Mouse (Mus musculus): ENCODE measurements around the gene Kcnip1. TPM values are rescaled to one million over a fixed set of nuclear protein-coding genes. Genes with fewer than 3 reads are reported as not detected.

Gene Kcnip1
- polyA plus RNA-seq, 1 experiment from 2014 or later = 0.54 TPM

DNA sequence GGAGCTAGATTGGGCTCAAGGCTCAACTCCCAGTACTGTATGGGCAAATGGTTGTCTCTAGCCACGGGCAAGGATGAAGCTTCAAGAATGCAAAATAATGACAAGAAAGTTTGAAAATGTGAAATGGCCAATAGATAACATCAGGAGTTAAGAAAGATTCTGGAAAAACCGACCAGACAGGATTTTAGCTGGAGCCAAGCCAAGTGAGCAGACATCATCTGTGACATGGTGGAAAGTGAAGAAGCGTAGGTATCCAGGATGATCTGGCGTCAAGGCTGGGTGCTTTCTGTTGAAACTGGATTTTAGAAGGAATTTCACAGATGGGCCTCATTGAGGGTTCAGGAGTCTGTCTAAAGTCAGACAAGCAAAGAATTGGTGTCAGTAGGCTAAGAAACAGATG lies 394.0 kb downstream of the Kcnip1 start, which contains the start of gene D130052B06Rik:
Gene D130052B06Rik (plus strand): TSS at position 317 of the 400 bp plus-strand sequence.
- Histone ChIP-seq H3K4me1 (replicated peaks) (no peaks in the 10 kb centered on the region), H3K27ac (ENCODE audit: poor library complexity, severe bottlenecking) (no peak within 1 kb of the TSS), H3K27me3 (replicated peaks) (no peaks in the 10 kb centered on the region), H3K9ac (no peak within 1 kb of the TSS), H3K36me3 (no peaks in the 10 kb centered on the region), H3K4me2 (no peak within 1 kb of the TSS), H3K4me3 (no peak within 1 kb of the TSS), H3K9me3 (replicated peaks) (no peaks in the 10 kb centered on the region)
- 73% methylated on average over 4 of the region's 4 CpGs for WGBS
- ATAC-seq (ENCODE audit: insufficient number of reproducible peaks, low FRiP score) = no peak

- Histone ChIP-seq H3K27me3 (replicated peaks) (no peaks in the 10 kb centered on the region), H3K4me2 (no peak overlapping the region), H3K9ac (no peak overlapping the region), H3K4me1 (replicated peaks) (no peaks in the 10 kb centered on the region), H3K27ac (ENCODE audit: poor library complexity, severe bottlenecking) (no peak overlapping the region), H3K4me3 (no peak overlapping the region), H3K9me3 (replicated peaks) (no peaks in the 10 kb centered on the region), H3K36me3 (no peaks in the 10 kb centered on the region)
- 60% methylated on average over 4 of the region's 4 CpGs for WGBS
- ATAC-seq (ENCODE audit: insufficient number of reproducible peaks, low FRiP score) = no peak
Measured at GRCm38 (mm10) chr11:33596655-33597054, 396.3 kb downstream of the Kcnip1 start.

DNA sequence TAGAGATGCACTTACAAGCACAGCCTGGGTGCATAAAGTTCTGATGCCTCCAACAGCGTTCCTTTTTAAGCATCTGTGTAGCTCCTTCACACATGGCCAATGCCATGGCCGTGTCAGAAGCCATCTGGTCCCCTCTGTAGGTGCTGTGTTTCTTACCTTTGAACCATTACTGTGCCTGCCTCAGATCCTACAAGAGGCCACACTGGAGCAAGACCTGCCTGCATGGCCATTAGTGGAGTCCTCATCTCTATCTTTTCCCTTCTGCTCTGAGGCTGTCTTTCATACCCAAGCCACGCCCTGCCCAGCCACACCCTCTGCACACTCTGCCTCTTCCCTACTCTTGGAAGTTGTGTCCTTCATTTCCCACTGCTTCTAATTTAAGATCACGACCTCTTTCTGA lies 400.1 kb downstream of the Kcnip1 start:
- no peaks in the 10 kb centered on the region for H3K9me3 ChIP-seq (replicated peaks)
- ATAC-seq (ENCODE audit: insufficient number of reproducible peaks, low FRiP score) = no peak
- no peaks in the 10 kb centered on the region for H3K4me1 ChIP-seq (replicated peaks)
- no peak overlapping the region for H3K9ac ChIP-seq
- no peak overlapping the region for H3K4me3 ChIP-seq
- WGBS = 71% methylated on average over 4 of the region's 4 CpGs
- H3K27me3 ChIP-seq (replicated peaks) = no peaks in the 10 kb centered on the region
- no peak overlapping the region for H3K4me2 ChIP-seq
- no peaks in the 10 kb centered on the region for H3K36me3 ChIP-seq
- no peak overlapping the region for H3K27ac ChIP-seq (ENCODE audit: poor library complexity, severe bottlenecking)

DNA sequence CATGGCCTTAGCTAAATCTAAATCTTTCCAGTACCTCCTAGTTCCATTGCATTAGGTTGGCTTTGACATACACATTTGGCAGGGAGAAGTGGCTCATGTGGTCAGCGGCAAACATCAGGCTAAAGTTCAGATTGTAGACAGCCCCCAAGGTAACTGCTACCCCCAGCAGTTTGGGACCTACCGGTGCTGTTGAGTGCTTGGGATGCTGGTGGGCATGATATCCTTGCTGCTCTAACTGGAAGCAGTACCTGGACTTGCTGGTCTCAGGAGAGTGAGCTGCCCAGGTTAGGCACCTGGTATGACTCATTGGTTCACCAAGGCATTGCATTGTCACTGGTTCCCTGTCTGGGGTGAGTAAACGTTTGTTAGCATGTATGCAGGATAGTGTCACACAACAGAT lies 402.2 kb downstream of the Kcnip1 start:
- Histone ChIP-seq H3K27ac (ENCODE audit: poor library complexity, severe bottlenecking) (no peak overlapping the region), H3K9ac (no peak overlapping the region), H3K4me3 (no peak overlapping the region), H3K36me3 (no peaks in the 10 kb centered on the region), H3K9me3 (replicated peaks) (no peaks in the 10 kb centered on the region), H3K27me3 (replicated peaks) (no peaks in the 10 kb centered on the region), H3K4me2 (no peak overlapping the region), H3K4me1 (replicated peaks) (no peaks in the 10 kb centered on the region)
- WGBS = 72% methylated on average over 3 of the region's 3 CpGs
- ATAC-seq (ENCODE audit: insufficient number of reproducible peaks, low FRiP score) = no peak

GRCm38 (mm10) chr11:33586614-33587013 lies 406.3 kb downstream of the Kcnip1 start:
- H3K36me3 ChIP-seq = no peaks in the 10 kb centered on the region
- no peak for ATAC-seq (ENCODE audit: insufficient number of reproducible peaks, low FRiP score)
- no peaks in the 10 kb centered on the region for H3K9me3 ChIP-seq (replicated peaks)
- H3K27ac ChIP-seq (ENCODE audit: poor library complexity, severe bottlenecking) = no peak overlapping the region
- no peak overlapping the region for H3K9ac ChIP-seq
- WGBS = 76% methylated on average over 6 of the region's 6 CpGs
- H3K27me3 ChIP-seq (replicated peaks) = no peaks in the 10 kb centered on the region
- no peaks in the 10 kb centered on the region for H3K4me1 ChIP-seq (replicated peaks)
- no peak overlapping the region for H3K4me2 ChIP-seq
- no peak overlapping the region for H3K4me3 ChIP-seq

- no peak for ATAC-seq (ENCODE audit: insufficient number of reproducible peaks, low FRiP score)
- Histone ChIP-seq H3K27ac (ENCODE audit: poor library complexity, severe bottlenecking) (no peak overlapping the region), H3K27me3 (replicated peaks) (peaks cover 17% of the 10 kb centered on the region; the same call in 1 of the 2 replicates), H3K4me3 (no peak overlapping the region), H3K9me3 (replicated peaks) (no peaks in the 10 kb centered on the region), H3K4me1 (replicated peaks) (no peaks in the 10 kb centered on the region), H3K9ac (no peak overlapping the region), H3K36me3 (no peaks in the 10 kb centered on the region), H3K4me2 (no peak overlapping the region)
- 56% methylated on average over 3 of the region's 3 CpGs for WGBS
Measured at GRCm38 (mm10) chr11:33579621-33580020, 413.3 kb downstream of the Kcnip1 start.

Other genes starting within 250 kb of the Kcnip1 start
- gene Kcnmb1, start 30.1 kb downstream of the Kcnip1 start, polyA plus RNA-seq (2016; fragmentation: Nextera tagmentation; extraction: Ambion mirVana) = 4.6 and 4.7 TPM in 2 replicates
- gene Lcp2, start 53.8 kb upstream of the Kcnip1 start, polyA plus RNA-seq (2016; fragmentation: Nextera tagmentation; extraction: Ambion mirVana) = 1.3 TPM in 2 replicates
- not detected in 2 replicates for gene 4930469K13Rik, start 105.4 kb upstream of the Kcnip1 start, polyA plus RNA-seq (2016; fragmentation: Nextera tagmentation; extraction: Ambion mirVana)
- not detected in 2 replicates for gene Foxi1, start 214.9 kb upstream of the Kcnip1 start, polyA plus RNA-seq (2016; fragmentation: Nextera tagmentation; extraction: Ambion mirVana)

Measured in heart, embryonic 12.5 days (tissue).